Mouse (Mus musculus): Measurements from ENCODE around the gene Spc24.

Spc24 gene

DNA sequence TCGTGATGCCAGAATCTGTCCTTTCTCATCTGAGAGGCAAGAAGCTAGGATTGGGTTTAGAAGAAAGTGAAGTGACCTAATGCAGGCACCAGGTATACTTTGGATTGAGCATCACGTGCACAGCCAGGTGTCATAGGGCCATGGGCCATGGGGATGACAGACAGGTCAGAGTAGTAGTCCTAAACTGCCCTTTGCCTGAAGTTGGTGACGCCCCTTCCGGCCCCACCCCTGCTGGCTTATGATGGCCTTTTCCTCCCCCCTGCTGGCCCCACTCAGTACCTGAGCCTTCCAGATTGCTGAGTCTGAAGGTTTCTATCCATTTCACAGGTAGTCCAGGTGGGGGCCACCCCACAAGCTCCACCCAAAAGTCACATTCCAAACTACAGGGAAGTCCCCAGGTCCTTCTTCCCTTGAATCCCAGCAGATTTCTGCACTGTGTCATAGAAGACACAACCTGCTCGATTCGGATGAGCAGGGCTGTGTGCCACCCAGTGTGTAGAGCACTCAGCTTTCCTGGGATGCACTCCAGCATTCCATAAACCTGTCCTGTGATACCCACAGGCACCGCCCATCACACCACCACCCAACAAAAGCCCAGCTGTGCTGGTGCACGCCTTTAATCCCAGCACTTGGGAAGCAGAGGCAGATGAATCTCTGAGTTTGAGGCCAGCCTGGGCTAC, 53.4 kb downstream of the Spc24 start:
- DNase-seq (ENCODE audit: low read depth): no peak

DNA sequence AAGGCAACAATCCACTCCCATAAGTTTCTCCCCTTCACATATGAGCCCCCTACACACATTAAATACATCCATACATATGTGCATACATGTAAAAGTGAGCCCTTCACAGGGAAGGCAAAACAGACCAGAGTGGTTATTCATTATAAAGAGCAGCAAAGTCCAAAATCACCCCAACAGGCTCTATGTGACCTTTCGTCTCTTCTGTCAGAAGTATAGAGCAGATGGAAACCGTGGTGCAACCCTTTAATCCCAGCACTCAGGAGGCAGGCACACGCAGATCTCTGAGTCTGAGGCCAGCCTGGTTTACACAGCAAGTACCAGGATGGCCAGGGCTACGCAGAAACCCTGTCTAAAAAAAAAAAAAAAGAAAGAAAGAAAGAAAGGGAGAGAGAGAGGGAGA, 54.0 kb downstream of the Spc24 start:
- DNase-seq (ENCODE audit: low read depth): no peak
